Mouse (Mus musculus): ENCODE data around the gene Rasgrf2.
"Not testable (repeated sequence)": the region's sequence is repeated elsewhere in the genome, so short reads cannot be mapped to it uniquely, and the experiment has no call there.

GRCm38 (mm10) chr13:92172686-92173085 lies 41.2 kb upstream of the Rasgrf2 start:
- not testable (repeated sequence) for TF ChIP-seq CTCF, EP300 (IDR thresholded peaks at IDR 0.05; ENCODE audit: low read depth)

Data from liver, postnatal 0 days (tissue).